Mouse (Mus musculus) liver, embryonic 15.5 days (tissue): ENCODE data around the gene Mymk. TPM values are rescaled to one million over a fixed set of nuclear protein-coding genes. Genes with fewer than 3 reads are reported as not detected.
A peak's percentile ranks its signal among the peaks of the same experiment; 100 is the strongest.

ENCODE experiments used
- ATAC-seq: fragments of 200-750 bp; cut with Nextera tagmentation; 2 replicates; pipeline ENCODE4 v1.8.0; 2017; ENCODE audit warnings: moderate number of reproducible peaks, mild to moderate bottlenecking, moderate library complexity; ENCODE audit not compliant: insufficient read depth
- H3K27ac ChIP-seq: fragments of 300-500 bp; sonication (generic); replicated peaks from 2 replicates; pipeline ENCODE4 v1.5.1; 2015; ENCODE audit warnings: mild to moderate bottlenecking, inconsistent platforms
- H3K27me3 ChIP-seq: fragments of 300-500 bp; sonication (generic); 2 replicates; pipeline ENCODE4 v1.6.1; 2015; ENCODE audit warnings: mild to moderate bottlenecking, inconsistent platforms
- H3K36me3 ChIP-seq: fragments of 300-500 bp; sonication (generic); replicated peaks from 2 replicates; pipeline ENCODE4 v1.6.1; 2015; ENCODE audit warnings: moderate library complexity, mild to moderate bottlenecking, inconsistent platforms
- H3K4me1 ChIP-seq: fragments of 300-500 bp; sonication (generic); replicated peaks from 2 replicates; pipeline ENCODE4 v1.6.1; 2015; ENCODE audit warnings: inconsistent platforms
- H3K4me2 ChIP-seq: fragments of 300-500 bp; sonication (generic); 2 replicates; pipeline ENCODE4 v1.6.1; 2015; ENCODE audit warnings: moderate library complexity, mild to moderate bottlenecking, inconsistent platforms
- H3K4me3 ChIP-seq: fragments of 300-500 bp; sonication (generic); replicated peaks from 2 replicates; pipeline ENCODE4 v1.5.1; 2015; ENCODE audit warnings: mild to moderate bottlenecking, inconsistent platforms
- H3K9ac ChIP-seq: fragments of 300-500 bp; sonication (generic); 2 replicates; pipeline ENCODE4 v1.6.1; 2015; ENCODE audit warnings: moderate library complexity, mild to moderate bottlenecking, inconsistent platforms
- H3K9me3 ChIP-seq: fragments of 300-500 bp; sonication (generic); replicated peaks from 2 replicates; pipeline ENCODE4 v1.6.1; 2016; ENCODE audit warnings: inconsistent platforms
- WGBS: fragments of 180-500 bp; shearing (Covaris S2); methylation state at CpG from one replicate; pipeline ENCODE4 v1.1.7; 2015; ENCODE audit warnings: mixed read lengths; ENCODE audit not compliant: insufficient replicate concordance; 5-methylcytosine and 5-hydroxymethylcytosine counted together
- polyA plus RNA-seq: library from polyadenylated mRNA; unstranded; fragments of >200 nt; fragmentation: Nextera tagmentation; extraction: Ambion mirVana; gene quantifications from 2 replicates; pipeline ENCODE4 v1.2.1, GENCODE M21; 2015

The Mymk gene
- polyA plus RNA-seq, 1 experiment from 2014 or later, result 2.5 TPM

DNA sequence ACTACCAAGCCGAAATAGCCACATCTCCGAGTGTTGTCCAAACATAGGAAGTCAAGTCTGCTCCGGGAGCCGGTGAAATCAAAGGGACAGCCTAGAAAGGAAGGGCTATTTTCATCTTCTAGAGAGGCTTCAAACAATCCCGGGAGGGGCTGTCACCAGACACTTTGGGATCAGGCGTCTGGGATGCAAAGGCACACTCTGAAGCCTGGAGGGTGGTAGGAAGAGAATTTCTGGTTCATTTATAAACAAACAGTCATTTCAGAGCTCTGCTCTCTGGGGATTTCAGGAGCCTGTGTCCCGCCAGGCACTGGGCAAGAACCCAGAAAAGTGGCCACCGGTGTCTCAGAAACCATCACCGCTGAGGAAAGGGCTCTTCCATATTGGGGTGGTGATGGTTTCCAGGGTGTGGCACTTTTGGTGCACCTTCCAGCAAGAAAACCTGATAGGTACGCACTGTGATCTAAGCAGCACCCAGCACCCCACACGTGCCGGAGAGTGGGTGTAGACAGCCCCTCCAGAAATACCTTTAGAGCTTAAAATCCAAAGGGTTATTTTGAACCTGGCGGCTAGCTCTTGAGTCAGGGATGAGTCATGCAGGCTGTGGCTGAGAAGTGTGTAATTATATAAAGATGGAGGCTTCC, 24.5 kb upstream of the Mymk start:
- Histone ChIP-seq H3K4me2 (no peak overlapping the region), H3K9ac (no peak overlapping the region), H3K27me3 (no peaks in the 10 kb centered on the region; the same call in 1 of the 2 replicates), H3K4me3 (no peak overlapping the region), H3K4me1 (no peaks in the 10 kb centered on the region; the same call in 1 of the 2 replicates), H3K36me3 (no peaks in the 10 kb centered on the region), H3K9me3 (no peaks in the 10 kb centered on the region), H3K27ac (no peak overlapping the region)
- WGBS, result 42% methylated on average over 13 of the region's 13 CpGs
- ATAC-seq, result no peak

DNA sequence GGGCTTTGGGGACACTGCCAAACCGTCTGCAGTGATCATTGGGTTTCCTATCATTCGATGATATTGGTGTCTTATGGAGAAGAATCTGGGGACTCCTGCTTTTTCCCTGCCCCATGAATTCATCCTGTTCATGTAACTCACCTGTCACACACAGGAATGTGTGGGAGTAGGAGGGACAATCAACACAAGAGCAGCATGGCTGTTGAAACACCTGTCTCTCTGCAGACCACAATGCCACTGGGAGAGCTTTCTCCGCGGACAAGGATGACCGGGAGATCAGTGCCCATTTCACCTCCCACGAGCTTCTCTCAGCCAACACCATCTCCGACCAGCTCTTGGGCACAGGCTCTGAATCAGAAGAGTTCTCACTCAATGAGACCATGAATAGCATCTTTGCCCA, 23.2 kb upstream of the Mymk start:
- H3K9me3 ChIP-seq, result no peaks in the 10 kb centered on the region
- no peaks in the 10 kb centered on the region; the same call in 1 of the 2 replicates for H3K27me3 ChIP-seq
- no peaks in the 10 kb centered on the region; the same call in 1 of the 2 replicates for H3K4me1 ChIP-seq
- H3K36me3 ChIP-seq, result no peaks in the 10 kb centered on the region
- H3K4me3 ChIP-seq, result no peak overlapping the region
- H3K27ac ChIP-seq, result no peak overlapping the region
- H3K9ac ChIP-seq, result no peak overlapping the region
- 71% methylated on average over 7 of the region's 7 CpGs for WGBS
- ATAC-seq, result no peak
- H3K4me2 ChIP-seq, result no peak overlapping the region

DNA sequence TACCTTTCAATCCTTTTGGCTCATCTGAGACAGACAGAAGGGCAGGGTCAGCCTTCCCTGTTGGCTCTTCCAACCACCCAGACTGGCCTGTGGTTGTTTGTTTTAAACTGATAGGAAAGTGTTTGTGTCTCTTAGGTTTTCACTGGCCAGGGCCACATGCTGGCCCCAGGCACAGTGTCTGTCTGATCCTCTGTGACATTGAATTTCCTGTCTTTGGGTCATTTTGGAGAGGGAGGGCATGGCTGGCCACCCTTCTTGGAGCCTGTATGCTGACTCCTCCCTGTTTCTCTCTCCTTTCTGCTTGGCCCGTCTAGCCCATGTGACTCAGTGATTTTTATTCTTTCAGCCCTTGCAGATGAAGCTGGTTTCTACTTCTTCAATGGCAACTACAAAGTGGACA, 17.3 kb upstream of the Mymk start:
- H3K4me1 ChIP-seq, result no peaks in the 10 kb centered on the region
- H3K4me2 ChIP-seq, result no peak overlapping the region
- H3K4me3 ChIP-seq, result no peak overlapping the region
- ATAC-seq, result no peak
- no peaks in the 10 kb centered on the region for H3K9me3 ChIP-seq
- no peak overlapping the region for H3K27ac ChIP-seq
- H3K27me3 ChIP-seq, result no peaks in the 10 kb centered on the region; the same call in 1 of the 2 replicates
- H3K9ac ChIP-seq, result no peak overlapping the region
- 30% methylated on average over 1 of the region's 1 CpGs for WGBS
- no peaks in the 10 kb centered on the region for H3K36me3 ChIP-seq

DNA sequence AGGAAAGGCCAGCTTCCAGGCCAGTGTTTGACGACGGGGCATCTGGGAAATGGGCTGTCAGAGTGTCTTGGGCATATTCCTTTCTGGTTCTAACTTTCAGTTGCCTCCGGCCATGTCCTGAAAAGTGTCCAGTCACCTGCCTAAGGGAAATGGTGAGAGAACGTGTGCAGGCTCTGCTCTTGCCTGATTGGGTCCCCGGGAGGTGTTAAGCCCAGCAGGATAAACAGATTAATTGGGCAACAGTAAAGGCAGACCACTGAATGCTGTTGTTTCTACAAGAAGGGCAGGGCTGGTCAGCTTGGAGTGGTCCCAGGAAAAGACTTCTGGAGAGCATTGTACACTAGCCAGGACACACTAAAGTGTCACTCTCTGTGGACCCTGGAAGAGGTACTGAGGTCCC, 16.7 kb upstream of the Mymk start:
- H3K4me3 ChIP-seq, result no peak overlapping the region
- no peaks in the 10 kb centered on the region; the same call in 1 of the 2 replicates for H3K27me3 ChIP-seq
- no peaks in the 10 kb centered on the region for H3K36me3 ChIP-seq
- H3K4me2 ChIP-seq, result no peak overlapping the region
- H3K9me3 ChIP-seq, result no peaks in the 10 kb centered on the region
- no peak for ATAC-seq
- H3K9ac ChIP-seq, result no peak overlapping the region
- no peaks in the 10 kb centered on the region for H3K4me1 ChIP-seq
- no peak overlapping the region for H3K27ac ChIP-seq
- WGBS, result 46% methylated on average over 5 of the region's 5 CpGs

DNA sequence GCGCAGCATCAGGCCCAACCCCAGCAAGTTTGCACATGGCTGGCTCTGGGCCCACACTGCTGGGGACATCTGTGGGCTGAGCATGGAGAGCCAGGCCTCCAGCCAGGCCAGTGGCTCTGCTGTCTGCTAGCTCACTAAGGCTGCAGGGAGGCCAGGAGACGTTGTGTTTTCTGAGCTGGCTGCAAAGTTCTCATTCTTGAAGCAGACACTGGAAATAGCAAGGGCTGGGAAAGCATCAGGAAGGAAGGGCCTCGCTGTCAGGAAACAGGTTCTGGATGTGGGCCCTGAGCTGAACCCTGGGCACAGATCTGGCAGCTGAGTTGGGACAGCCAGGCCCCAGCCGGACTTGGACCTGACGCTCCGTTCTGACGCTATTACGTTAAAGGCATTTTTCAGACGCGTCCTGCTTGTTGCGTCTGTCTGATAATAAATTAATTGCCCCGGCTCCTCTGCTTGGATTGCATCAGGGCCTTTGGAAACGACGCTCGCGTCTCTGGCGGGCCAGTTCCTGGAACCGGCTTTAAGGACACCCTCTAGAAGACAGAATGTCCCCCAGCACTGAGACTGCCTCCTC, 16.2 kb upstream of the Mymk start:
- peak overlapping the region; percentile 9; the same call in 1 of the 2 replicates for H3K27ac ChIP-seq
- H3K9ac ChIP-seq, result no peak overlapping the region
- 24% methylated on average over 18 of the region's 18 CpGs for WGBS
- H3K9me3 ChIP-seq, result no peaks in the 10 kb centered on the region
- H3K27me3 ChIP-seq, result no peaks in the 10 kb centered on the region
- H3K36me3 ChIP-seq, result no peaks in the 10 kb centered on the region
- no peak for ATAC-seq
- no peaks in the 10 kb centered on the region for H3K4me1 ChIP-seq
- no peak overlapping the region for H3K4me2 ChIP-seq
- H3K4me3 ChIP-seq, result no peak overlapping the region

DNA sequence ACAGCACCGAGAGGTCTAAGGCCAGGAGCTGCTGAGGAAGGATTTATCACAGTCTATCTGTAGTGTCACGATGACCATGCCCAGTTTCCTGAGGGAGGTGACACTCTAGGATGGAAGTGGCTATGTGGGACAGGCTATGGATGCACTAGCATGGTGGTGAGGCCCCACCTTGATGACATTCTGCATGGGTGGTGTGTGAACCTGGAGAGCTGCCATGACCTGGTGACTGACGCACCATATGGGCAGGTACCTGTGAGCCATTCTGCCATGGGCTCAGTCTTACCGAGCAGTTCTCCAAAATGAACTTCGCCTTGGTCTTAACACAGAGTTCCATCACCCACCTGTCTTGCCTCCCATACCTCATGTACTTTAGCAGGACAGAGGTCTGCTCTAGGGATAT, 15.6 kb upstream of the Mymk start:
- H3K27ac ChIP-seq, result no peak overlapping the region
- ATAC-seq, result no peak
- no peaks in the 10 kb centered on the region for H3K4me1 ChIP-seq
- WGBS, result 56% methylated on average over 5 of the region's 5 CpGs
- no peak overlapping the region for H3K9ac ChIP-seq
- no peak overlapping the region for H3K4me3 ChIP-seq
- H3K27me3 ChIP-seq, result no peaks in the 10 kb centered on the region
- no peak overlapping the region for H3K4me2 ChIP-seq
- H3K36me3 ChIP-seq, result no peaks in the 10 kb centered on the region
- no peaks in the 10 kb centered on the region for H3K9me3 ChIP-seq

DNA sequence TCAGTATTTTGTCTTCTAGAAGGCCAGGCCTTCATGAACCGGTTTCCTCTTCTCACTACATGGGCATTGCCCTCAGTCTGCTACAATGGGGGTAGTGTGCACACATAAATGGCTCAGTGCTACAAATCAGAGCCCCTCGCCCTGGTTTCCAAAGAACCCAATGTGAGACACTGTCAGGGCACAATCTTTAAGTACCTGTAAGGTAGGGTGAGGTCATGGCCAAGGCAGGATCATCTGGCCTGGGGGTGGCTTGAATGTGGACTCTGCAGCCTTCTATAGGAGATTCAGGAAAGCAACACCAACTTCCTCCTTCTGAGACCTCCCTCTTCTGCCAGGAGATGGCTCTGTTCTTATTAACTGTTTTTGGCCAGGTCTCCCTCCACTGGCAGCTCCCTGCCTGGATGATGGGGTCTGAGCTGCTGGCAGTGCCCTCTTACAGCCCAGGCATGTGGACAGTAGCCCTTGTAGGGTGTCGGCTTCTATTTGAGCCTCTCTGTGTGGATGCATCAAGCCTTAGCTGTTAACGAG, 14.6 kb upstream of the Mymk start:
- WGBS, result 47% methylated on average over 4 of the region's 4 CpGs
- Histone ChIP-seq H3K9me3 (no peaks in the 10 kb centered on the region), H3K9ac (no peak overlapping the region), H3K36me3 (no peaks in the 10 kb centered on the region), H3K27ac (no peak overlapping the region), H3K4me2 (no peak overlapping the region), H3K4me1 (no peaks in the 10 kb centered on the region), H3K4me3 (no peak overlapping the region), H3K27me3 (no peaks in the 10 kb centered on the region; the same call in 1 of the 2 replicates)
- ATAC-seq, result no peak

DNA sequence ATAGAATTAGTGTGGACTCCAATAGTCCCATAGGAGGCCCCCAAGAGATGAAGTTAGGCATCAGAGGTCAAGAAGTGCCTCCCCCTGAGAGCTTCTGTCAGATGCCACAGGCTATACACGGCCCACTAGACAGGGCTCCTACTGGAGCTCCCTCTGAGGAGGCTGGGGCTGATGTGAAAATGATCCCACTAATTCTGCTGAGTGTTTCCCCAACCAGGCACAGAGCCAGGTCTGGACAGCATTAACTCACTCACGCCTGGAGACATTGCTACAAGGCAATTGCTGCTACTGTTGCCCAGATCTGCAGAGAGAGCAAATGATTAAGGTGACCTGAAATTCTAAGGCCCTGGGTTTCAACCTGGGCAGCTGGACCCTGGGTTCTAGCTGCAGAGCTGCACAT, 13.8 kb upstream of the Mymk start:
- H3K4me1 ChIP-seq, result no peaks in the 10 kb centered on the region
- no peaks in the 10 kb centered on the region; the same call in 1 of the 2 replicates for H3K27me3 ChIP-seq
- no peak overlapping the region for H3K4me2 ChIP-seq
- H3K9me3 ChIP-seq, result no peaks in the 10 kb centered on the region
- no peak overlapping the region for H3K9ac ChIP-seq
- H3K4me3 ChIP-seq, result no peak overlapping the region
- no peak for ATAC-seq
- 30% methylated on average over 2 of the region's 2 CpGs for WGBS
- H3K36me3 ChIP-seq, result no peaks in the 10 kb centered on the region
- no peak overlapping the region for H3K27ac ChIP-seq

DNA sequence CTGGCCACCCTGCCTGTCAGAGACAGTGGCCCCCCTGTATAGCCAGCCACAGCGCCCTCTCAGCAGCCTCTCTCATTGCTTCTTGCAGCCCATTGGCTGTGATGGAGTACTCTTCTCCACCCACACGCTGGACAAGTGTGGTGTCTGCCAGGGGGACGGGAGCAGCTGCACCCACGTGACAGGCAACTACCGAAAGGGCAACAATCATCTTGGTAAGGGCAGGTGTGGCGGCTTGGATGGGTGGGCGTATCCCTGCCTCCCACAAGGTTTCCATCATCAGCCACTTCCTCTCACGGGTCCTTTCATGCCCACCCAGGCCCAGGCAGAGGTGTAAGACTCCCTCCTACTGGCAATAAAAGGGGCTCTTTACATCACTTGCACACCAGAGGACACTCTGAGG, 13.0 kb upstream of the Mymk start:
- Histone ChIP-seq H3K9me3 (no peaks in the 10 kb centered on the region), H3K36me3 (no peaks in the 10 kb centered on the region), H3K27ac (no peak overlapping the region), H3K27me3 (no peaks in the 10 kb centered on the region; the same call in 1 of the 2 replicates), H3K4me3 (no peak overlapping the region), H3K9ac (no peak overlapping the region), H3K4me1 (no peaks in the 10 kb centered on the region), H3K4me2 (no peak overlapping the region)
- 37% methylated on average over 8 of the region's 8 CpGs for WGBS
- ATAC-seq, result no peak

DNA sequence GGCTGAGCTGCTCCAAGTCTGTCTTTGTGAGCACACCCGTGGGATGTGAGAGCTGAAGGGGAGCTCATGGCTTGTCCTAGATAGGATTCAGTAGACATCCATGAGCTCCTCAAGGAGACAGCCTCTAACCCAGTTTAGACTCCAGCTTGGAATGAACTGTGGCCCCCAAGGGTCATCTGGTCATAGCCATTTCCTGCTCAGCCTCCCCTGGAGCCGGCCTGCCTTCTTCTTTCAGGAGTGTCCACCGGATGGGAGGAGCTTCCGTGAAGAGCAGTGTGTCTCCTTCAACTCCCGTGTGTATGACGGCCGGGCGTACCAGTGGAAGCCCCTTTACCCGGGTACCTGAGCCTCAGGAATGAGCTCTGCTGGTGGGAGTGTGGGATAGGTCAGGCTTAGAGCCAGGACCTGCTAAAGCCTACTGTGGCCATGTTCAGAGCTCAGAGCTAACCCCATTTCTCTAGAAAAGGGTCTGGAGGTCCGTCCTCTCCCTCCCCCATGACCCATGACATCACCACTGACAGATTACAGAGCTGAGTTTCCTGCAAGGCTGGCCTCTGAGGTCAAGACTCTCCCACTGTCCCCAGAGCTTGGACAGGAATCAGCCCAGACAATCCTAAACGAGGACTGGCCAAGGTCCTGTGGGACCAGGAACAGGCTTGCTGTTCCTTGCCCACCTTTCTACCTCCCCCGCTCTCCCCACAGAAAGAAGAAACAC, 11.9 kb upstream of the Mymk start:
- Histone ChIP-seq H3K36me3 (no peaks in the 10 kb centered on the region), H3K9ac (no peak overlapping the region), H3K27ac (no peak overlapping the region), H3K9me3 (no peaks in the 10 kb centered on the region), H3K4me1 (peaks cover 5% of the 10 kb centered on the region; the same call in 1 of the 2 replicates), H3K4me2 (no peak overlapping the region), H3K4me3 (no peak overlapping the region), H3K27me3 (peaks cover 8% of the 10 kb centered on the region)
- 43% methylated on average over 12 of the region's 12 CpGs for WGBS
- ATAC-seq, result no peak

DNA sequence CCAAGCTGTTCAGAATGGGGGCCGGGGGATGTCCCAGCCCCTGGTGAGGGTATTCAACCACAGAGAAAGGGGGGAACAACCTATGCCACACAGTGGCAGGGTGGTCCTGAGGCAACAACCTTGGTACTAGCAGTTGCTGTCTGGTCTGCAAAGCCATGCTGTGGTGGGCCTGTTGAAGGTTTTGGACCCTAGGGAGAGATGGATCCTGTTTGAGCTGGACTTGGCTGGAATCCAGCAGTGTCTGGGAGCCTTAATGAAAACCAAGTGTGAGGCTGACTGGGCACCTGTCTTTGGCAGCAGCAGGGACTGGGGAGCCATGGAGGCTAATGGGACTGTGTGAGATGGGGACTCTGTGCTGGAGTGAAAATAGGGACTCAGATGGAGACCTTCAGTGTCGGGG, 7.7 kb upstream of the Mymk start:
- H3K4me1 ChIP-seq, result peaks cover 5% of the 10 kb centered on the region; the same call in 1 of the 2 replicates
- no peak overlapping the region for H3K9ac ChIP-seq
- ATAC-seq, result no peak
- no peaks in the 10 kb centered on the region for H3K9me3 ChIP-seq
- 42% methylated on average over 2 of the region's 2 CpGs for WGBS
- H3K27ac ChIP-seq, result no peak overlapping the region
- H3K27me3 ChIP-seq, result peaks cover 17% of the 10 kb centered on the region
- H3K4me2 ChIP-seq, result no peak overlapping the region
- H3K4me3 ChIP-seq, result no peak overlapping the region
- no peaks in the 10 kb centered on the region for H3K36me3 ChIP-seq
